Mouse (Mus musculus) right cerebral cortex, adult 18-20 months (tissue): Measurements from ENCODE around the gene Hsf4.
A peak's percentile ranks its signal among the peaks of the same experiment; 100 is the strongest.

Source experiments
- DNase-seq: peaks from one replicate; pipeline ENCODE4 v3.0.0; 2022; ENCODE audit warnings: mixed read lengths

Gene Hsf4

GRCm38 (mm10) chr8:105259721-105260320 is 9.8 kb upstream of the Hsf4 start:
- peak; percentile 59 for DNase-seq

DNA sequence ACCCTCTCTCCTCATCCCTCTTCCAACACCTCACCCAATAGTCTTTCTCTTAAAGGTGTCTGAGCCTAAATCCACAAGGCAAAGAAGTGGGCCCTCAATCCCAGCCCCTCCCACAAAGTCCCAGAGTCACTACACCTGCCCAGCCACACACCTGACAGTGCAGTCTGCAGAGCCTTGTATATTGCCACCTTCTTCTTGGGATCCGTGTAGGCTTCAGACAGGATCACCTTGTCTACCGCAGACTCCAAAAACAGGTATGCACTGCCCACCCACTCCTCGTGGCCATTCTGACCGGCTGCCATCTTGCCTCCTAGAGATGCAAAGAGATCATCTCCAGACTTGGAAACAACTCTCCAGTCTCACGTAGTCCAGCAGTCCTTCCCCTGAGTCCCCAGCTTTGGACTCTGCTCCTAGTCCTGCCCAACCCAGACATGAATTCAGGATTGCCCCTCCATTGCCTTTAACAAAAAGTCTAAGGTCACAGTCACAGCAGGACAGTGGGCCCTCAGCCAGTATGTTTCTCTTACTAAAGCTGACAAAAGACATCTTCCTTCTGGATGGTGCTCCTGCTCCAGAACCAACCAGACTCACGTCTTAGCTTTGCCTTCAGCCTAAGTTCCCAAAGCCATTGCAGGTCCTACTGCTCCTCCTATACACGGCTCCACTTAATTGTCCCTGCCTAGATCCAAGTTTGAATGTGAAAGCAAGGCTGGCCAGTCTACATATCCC is 9.1 kb upstream of the Hsf4 start:
- DNase-seq: no peak

DNA sequence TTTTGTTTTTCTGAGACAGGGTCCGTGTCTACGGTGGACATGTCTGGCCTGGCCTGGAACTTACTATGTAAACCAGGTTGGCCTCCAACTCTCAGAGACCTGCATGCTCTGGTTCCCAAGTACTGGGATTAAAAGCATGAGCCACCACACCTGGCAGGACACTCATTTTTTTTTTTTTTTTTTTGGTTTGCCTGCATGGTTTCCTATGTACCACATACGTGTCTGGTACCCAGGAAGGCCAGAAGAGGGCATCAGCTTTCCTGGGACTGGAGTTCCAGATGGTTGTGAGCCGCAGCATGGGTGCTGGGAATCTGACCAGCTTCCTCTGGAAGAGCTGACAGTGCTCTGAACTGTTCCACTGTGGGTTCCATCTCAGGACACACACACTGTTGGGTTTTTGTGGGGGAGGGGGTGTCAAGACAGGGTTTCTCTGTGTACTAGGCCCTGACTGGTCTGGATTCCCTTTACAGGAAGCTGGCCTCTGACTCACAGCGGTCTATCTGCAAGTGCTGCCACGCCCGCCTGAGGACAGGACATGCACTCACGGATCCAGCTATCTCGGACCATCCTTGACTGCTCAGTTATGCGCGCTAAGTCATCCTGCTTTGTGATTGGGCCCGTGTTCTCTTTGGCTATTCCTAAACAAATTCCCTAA is 8.1 kb upstream of the Hsf4 start:
- DNase-seq: no peak

- DNase-seq: no peak
Measured at GRCm38 (mm10) chr8:105263244-105263912, 6.2 kb upstream of the Hsf4 start.

GRCm38 (mm10) chr8:105264024-105264982 is 5.3 kb upstream of the Hsf4 start, which contains the start of the genes Tradd and Fbxl8:
TSS of gene Tradd (minus strand) at chr8:105264609.
TSS of gene Fbxl8 (plus strand) at chr8:105264648.
- no peak for DNase-seq

- no peak for DNase-seq
Measured at GRCm38 (mm10) chr8:105265128-105265527, 4.5 kb upstream of the Hsf4 start.

DNA sequence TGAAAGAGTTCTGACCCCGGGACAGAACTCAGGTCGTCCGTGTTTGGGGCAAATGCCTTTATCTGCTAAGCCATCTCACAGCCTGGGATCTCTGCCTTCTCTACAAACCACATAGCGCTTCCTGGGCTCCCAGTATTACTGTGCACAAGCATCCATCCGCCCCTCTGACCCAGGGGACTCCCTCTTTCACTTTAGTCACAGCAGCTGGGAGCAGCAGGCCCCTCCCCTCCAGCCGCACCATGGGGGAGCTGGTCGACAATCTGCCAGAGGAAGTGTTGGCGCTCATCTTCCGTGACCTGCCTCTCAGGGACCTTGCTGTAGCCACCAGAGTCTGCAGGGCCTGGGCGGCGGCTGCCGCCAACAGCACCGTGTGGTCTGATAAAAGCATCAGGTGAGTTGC is 2.8 kb upstream of the Hsf4 start:
- DNase-seq: no peak

- DNase-seq: peak; percentile 92
Measured at GRCm38 (mm10) chr8:105268342-105269074, 1.1 kb upstream of the Hsf4 start.

DNA sequence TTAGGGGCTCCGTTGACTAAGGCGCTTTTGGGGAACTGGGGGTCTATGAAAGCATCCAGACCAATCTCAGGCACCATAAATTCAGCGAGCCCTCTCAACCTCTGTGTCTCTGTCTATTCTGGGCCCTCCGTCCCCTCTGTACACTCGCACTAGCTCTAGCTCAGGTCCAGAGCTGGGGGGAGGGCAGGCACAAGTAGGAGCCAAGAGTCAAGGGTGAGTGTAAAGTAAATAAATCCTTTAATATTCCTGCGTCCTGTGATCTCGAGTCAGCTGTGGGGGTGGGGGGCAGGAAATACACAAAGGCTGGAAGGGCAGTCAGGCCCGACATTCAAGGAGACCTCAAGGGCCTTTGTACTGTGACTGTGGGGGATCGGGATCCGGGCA is 534 bp upstream of the Hsf4 start:
- DNase-seq: no peak

- DNase-seq: no peak
Measured at GRCm38 (mm10) chr8:105270101-105270915, 707 bp downstream of the Hsf4 start.

DNA sequence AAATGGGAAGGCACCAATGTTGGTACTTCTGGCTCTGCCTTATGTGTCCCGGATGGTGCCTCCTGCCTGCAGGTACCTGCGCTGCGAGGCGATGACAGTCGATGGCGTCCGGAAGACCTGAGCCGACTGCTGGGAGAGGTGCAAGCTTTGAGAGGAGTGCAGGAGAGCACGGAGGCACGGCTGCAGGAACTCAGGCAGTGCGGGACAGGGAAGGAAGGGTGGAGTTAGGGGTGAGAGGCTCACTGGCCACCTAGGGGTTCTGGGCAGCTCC is 1.2 kb downstream of the Hsf4 start:
- no peak for DNase-seq

DNA sequence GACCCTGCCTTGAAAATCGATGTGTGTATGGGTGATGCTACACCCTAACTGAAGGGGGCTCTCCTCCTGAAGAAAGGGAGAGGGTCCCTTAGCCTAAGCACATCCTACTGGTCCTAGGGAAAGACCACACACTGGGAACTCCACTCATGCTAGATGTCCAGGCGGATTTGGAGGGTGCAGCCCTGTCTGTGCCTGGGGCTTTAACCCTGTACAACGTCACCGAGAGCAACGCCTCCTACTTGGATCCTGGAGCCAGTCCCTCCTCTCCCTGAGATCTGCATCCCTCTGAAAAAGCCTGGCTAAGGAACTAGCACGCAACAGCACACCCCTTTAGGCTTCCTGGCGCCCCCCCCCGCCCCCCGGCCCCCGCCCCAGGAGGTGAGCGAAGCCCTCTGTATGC is 5.8 kb downstream of the Hsf4 start:
- no peak for DNase-seq

DNA sequence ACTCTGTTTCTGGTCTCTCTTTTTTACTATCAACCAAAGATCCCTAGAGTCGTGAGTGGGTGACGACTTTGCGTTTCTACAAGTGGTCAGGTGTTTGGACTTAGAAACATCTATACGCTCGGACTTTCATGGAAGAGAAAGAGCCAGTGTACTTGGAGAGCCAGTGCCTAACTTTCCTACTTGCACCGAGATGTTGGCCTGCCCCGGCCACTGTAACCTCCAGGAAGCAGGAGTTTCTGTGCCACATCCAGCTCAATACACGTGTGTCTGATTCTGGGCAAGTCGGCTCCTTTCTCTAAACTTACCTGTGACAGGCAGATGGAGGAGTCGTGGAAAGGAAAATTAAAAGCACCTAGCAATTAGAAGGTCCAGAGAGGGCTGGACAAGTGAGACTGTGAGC is 6.2 kb downstream of the Hsf4 start, which contains the start of gene Nol3:
Gene Nol3 (plus strand): TSS at position 301 of the 400 bp plus-strand sequence.
- DNase-seq: no peak

- peak; percentile 65 for DNase-seq
Measured at GRCm38 (mm10) chr8:105276292-105277120, 6.9 kb downstream of the Hsf4 start.

DNA sequence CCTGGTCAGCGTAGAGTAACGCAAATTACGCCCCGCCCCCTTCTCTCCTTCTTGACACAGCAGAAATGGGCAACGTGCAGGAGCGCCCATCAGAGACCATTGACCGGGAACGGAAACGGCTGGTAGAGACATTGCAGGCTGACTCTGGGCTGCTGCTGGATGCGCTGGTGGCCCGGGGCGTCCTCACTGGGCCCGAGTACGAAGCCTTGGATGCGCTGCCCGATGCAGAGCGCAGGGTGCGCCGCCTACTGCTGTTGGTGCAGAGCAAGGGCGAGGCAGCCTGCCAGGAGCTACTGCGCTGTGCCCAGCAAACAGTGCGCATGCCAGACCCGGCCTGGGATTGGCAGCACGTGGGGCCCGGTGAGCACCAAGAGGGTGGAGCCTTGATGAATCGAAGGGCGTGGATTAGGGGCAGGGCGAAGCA is 9.3 kb downstream of the Hsf4 start:
- DNase-seq: peak; percentile 91

DNA sequence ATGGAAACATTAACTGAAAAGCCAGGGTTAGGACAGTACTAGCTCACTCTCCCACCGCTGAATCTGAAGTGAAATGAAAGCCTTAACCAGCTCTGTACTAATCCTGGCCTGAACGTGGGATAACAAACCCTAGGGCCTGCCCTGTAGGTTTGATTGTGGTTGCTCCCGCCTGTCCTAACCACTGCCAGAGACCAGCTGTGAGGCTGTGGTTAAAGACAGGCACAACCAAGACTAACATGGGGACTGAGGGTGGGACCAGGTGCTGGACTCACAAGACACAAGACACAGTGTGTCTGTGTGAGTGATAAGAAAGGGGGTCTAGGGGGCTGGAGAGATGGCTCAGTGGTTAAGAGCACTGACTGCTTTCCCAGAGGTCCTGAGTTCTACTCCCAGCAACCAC is 11.0 kb downstream of the Hsf4 start:
- no peak for DNase-seq

- DNase-seq: no peak
Measured at GRCm38 (mm10) chr8:105281821-105282220, 12.2 kb downstream of the Hsf4 start.

DNA sequence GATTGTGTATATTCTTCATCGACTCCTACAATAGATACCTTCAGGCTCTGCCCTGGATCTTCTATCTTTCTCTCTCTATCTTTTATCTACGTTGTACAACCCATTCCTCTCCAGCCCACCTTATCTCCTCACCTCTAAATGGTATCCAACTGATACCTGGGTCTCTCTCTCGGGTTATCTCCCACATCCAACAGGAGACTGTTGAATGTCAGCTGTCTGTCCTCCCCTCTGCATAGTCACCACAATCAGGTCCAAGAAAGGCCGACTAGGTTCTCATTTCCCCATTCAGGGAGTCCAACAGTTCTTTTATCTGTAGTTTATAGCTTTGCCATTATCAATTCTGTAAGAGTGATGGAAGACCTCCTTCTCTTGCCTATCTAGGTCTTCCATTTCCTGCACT is 12.6 kb downstream of the Hsf4 start:
- DNase-seq: no peak

DNA sequence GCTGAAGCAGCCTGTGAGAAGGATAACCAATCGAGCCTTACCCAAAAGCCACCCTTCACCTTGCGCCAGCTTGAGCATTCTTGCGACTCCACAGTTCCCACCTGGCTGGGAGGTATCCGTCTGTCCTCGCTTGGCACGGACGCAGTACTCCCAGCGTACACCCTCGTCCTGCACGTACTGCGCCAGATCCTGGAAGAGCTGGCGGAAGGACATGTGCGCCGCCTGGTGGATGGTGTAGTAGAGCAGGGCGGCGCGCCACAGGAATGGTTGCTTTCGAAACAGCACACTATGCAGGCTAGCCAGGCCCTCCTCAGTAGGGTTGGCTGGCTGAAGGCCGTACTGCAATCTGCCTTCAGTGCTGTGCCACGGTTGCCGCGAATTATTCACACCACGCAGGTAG is 13.5 kb downstream of the Hsf4 start:
- DNase-seq: no peak

DNA sequence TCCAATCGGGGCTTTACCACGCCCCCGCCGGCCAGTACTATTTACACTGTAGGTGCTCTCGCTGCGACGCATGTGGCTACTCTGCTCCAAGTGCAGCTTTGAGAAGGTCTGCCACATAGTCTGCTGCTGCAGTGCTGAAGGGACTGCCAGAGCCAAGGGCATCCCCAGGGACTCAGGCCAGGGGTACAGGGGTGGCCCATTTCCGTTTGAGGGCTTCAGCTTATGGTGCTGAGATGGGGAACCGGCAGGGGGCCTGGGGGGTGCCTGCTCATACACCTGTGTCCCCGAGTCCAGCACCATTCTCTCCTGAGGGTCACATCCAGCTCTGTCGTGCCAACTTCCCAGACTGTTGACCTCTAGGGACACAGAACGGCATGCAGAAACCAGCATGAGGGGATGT is 15.9 kb downstream of the Hsf4 start:
- no peak for DNase-seq
